Mouse (Mus musculus) liver, postnatal 0 days (tissue): ENCODE measurements at regions not wholly inside any gene's neighbourhood (a gene's known extent, or its start where the extent isn't known, plus 50 kb on each side); places are given as distances from the start of the nearest gene placed in this dataset.

Experiments used
- CTCF ChIP-seq: sonication (generic); IDR thresholded peaks from 2 replicates; pipeline ENCODE4 v1.5.1; 2016; ENCODE audit warnings: antibody characterized with exemption, low read depth
- EP300 ChIP-seq: IDR thresholded peaks from 2 replicates; pipeline ENCODE4 v1.6.1; 2016; ENCODE audit warnings: antibody characterized with exemption, low read depth, mild to moderate bottlenecking

DNA sequence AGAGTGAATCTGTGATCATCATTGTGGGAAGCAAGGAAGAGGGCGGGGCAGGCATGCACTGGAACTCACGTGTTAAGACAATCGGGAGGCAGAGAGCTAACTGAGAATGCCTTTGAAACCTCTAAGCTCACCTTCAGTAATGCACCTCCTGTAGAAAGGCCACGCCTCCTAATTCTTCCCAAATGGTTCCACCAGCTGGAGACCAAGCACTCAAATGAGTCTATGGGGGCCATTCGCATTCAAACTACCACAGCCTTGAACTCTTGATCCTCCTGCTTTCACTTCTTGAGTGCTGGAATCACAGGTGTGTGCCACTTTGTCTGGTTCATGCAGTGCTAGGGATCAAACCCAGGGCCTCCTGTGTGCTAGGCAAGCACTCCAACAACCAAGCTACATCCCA, 68.5 kb upstream of the Tnrc6c start:
- TF ChIP-seq EP300 (no peak), CTCF (no peak)
